1 mouse cellular context compared by ENCODE assay signal in genomic region chr17:35638475-35639190, GRCm38 (mm10).
TF ChIP-seq lines count a peak whose summit lies in the region.

No protein-coding gene starts in this region.

TF ChIP-seq in MEL, 35 proteins besides CTCF, POLR2A, EP300 and RAD21:
- TF ChIP-seq MAX (IDR thresholded peaks at IDR 0.05; ENCODE audit: low read length) (peak; percentile 58), ETS1 (IDR thresholded peaks at IDR 0.05; ENCODE audit: low read depth, low read length) (peak; percentile 57; the same call in 1 of the 2 replicates), CHD2 (IDR thresholded peaks at IDR 0.05; ENCODE audit: low read length) (peak; percentile 91), E2F4 (IDR thresholded peaks at IDR 0.05; ENCODE audit: borderline replicate concordance, low read depth, low read length) (no peak), JUND (IDR thresholded peaks at IDR 0.05; ENCODE audit: low read depth, low read length) (0 out of 2 replicates have a peak, but pooled peaks have one; percentile 49), GATA1 (IDR thresholded peaks at IDR 0.05; ENCODE audit: low read depth, low read length) (peak; percentile 87), BHLHE40 (IDR thresholded peaks at IDR 0.05; ENCODE audit: borderline replicate concordance, low read depth, low read length) (no peak), POLR2AphosphoS2 (IDR thresholded peaks at IDR 0.05; ENCODE audit: low read length) (no peak), SMC3 (IDR thresholded peaks at IDR 0.05; ENCODE audit: low read depth, low read length) (no peak), ELF1 (IDR thresholded peaks at IDR 0.05; ENCODE audit: low read depth, low read length) (peak; percentile 40; the same call in 1 of the 2 replicates), USF1 (IDR thresholded peaks at IDR 0.05; ENCODE audit: low read depth, low read length) (no peak), ZKSCAN1 (IDR thresholded peaks at IDR 0.05; ENCODE audit: low read depth, low read length) (no peak), HCFC1 (IDR thresholded peaks at IDR 0.05; ENCODE audit: low read depth, low read length) (0 out of 2 replicates have a peak, but pooled peaks have one; percentile 6), TCF12 (IDR thresholded peaks at IDR 0.05; ENCODE audit: low read depth, low read length) (peak; percentile 54), MXI1 (IDR thresholded peaks at IDR 0.05; ENCODE audit: low read depth, low read length) (no peak), MAFK (IDR thresholded peaks at IDR 0.05; ENCODE audit: borderline replicate concordance, low read depth, low read length) (no peak), RCOR1 (IDR thresholded peaks at IDR 0.05; ENCODE audit: low read depth, low read length) (peak; percentile 78)
